Comparison of ENCODE assay signal across 14 mouse cellular contexts in the genomic region with DNA sequence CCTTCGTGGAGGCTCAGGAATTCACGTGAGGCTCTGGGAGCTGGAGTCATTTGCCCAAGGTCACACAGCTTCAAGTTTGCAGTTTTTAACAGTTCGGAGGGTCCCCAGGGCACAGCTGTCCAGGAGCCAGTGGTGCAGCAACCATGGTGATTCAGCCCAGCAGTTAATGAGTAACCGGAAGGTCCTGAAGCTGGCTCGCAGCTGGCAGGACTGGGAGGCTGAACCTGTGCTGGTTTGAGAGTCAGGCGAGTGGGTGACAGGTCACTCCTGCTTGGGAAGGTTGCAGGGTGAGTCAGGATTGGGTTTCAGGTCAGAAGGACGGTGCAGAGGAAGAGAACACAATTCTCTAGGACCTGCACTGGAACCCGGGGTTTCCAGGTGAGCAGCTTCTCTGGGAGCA. TPM values are rescaled to one million over a fixed set of nuclear protein-coding genes. Genes with fewer than 3 reads are reported as not detected.
DNase-seq lines count a peak whose midpoint lies in the region; ATAC-seq and TF ChIP-seq lines count a peak whose summit lies in the region.
"Had no signal": no experiment of that assay in that cellular context is flagged by ENCODE, and none has a peak within 500 bp of the region (broad histone marks: within the 10 kb centered on the region; RNA-seq: fewer than 3 reads in every experiment).

A gene (plus strand): TSS at position 113 of the 400 bp plus-strand sequence.

- peak; percentile 93 for ATAC-seq in intestine, embryonic 15.5 days
- ATAC-seq in liver, embryonic 15.5 days (ENCODE audit: insufficient read depth): peak; percentile 74
- ATAC-seq in hindbrain, postnatal 0 days: no peak
- no peak for ATAC-seq in midbrain, embryonic 11.5 days (ENCODE audit: low FRiP score)

- no peaks in the 10 kb centered on the region for H3K36me3 ChIP-seq in C2C12 (ENCODE audit: control insufficient read depth, insufficient read depth)
- H3K36me3 ChIP-seq in intestine, embryonic 15.5 days: no peaks in the 10 kb centered on the region
- H3K36me3 ChIP-seq in liver, embryonic 15.5 days (replicated peaks): no peaks in the 10 kb centered on the region
- no peaks in the 10 kb centered on the region for H3K36me3 ChIP-seq in hindbrain, postnatal 0 days (ENCODE audit: insufficient read depth, low read length)
- no peaks in the 10 kb centered on the region for H3K36me3 ChIP-seq in midbrain, embryonic 11.5 days (ENCODE audit: control insufficient read depth, insufficient read depth, low read length)

- no peak within 1 kb of the TSS for H3ac ChIP-seq in C2C12 (ENCODE audit: control insufficient read depth, insufficient read length, low read depth)

- no peaks in the 10 kb centered on the region for H3K27me3 ChIP-seq in C2C12 (ENCODE audit: control insufficient read depth, insufficient read depth, insufficient read length)
- no peaks in the 10 kb centered on the region; the same call in 1 of the 2 replicates for H3K27me3 ChIP-seq in intestine, embryonic 15.5 days (replicated peaks)
- H3K27me3 ChIP-seq in liver, embryonic 15.5 days: no peaks in the 10 kb centered on the region
- H3K27me3 ChIP-seq in hindbrain, postnatal 0 days (ENCODE audit: insufficient read depth, low read length): no peaks in the 10 kb centered on the region
- no peaks in the 10 kb centered on the region for H3K27me3 ChIP-seq in midbrain, embryonic 11.5 days (ENCODE audit: control insufficient read depth, insufficient read depth, low read length)

- H3K79me3 ChIP-seq in C2C12 (ENCODE audit: low read depth): no peaks in the 10 kb centered on the region

- H3K9ac ChIP-seq in intestine, embryonic 15.5 days: no peak within 1 kb of the TSS
- no peak within 1 kb of the TSS for H3K9ac ChIP-seq in liver, embryonic 15.5 days
- H3K9ac ChIP-seq in hindbrain, postnatal 0 days (replicated peaks; ENCODE audit: low read length): no peak within 1 kb of the TSS
- no peak within 1 kb of the TSS for H3K9ac ChIP-seq in midbrain, embryonic 11.5 days (ENCODE audit: low read length)

- peak within 1 kb of the TSS; percentile 17; the same call in 1 of the 2 replicates for H3K27ac ChIP-seq in intestine, embryonic 15.5 days
- peak within 1 kb of the TSS; percentile 29 for H3K27ac ChIP-seq in liver, embryonic 15.5 days (replicated peaks)
- H3K27ac ChIP-seq in hindbrain, postnatal 0 days: no peak within 1 kb of the TSS
- H3K27ac ChIP-seq in midbrain, embryonic 11.5 days (ENCODE audit: low read depth, low read length): no peak within 1 kb of the TSS
- H3K27ac ChIP-seq: left cerebral cortex, adult 2 months had no signal

- no peak within 1 kb of the TSS for H3K4me3 ChIP-seq in C2C12 (ENCODE audit: insufficient read depth, poor library complexity, severe bottlenecking)
- H3K4me3 ChIP-seq in intestine, embryonic 15.5 days (replicated peaks): no peak within 1 kb of the TSS
- H3K4me3 ChIP-seq in liver, embryonic 15.5 days (replicated peaks): peak within 1 kb of the TSS; percentile 18
- no peak within 1 kb of the TSS for H3K4me3 ChIP-seq in hindbrain, postnatal 0 days (ENCODE audit: low read length)
- no peak within 1 kb of the TSS for H3K4me3 ChIP-seq in midbrain, embryonic 11.5 days (ENCODE audit: low read depth, low read length)
- H3K4me3 ChIP-seq: left cerebral cortex, adult 2 months; megakaryocyte, embryonic 14.5 days had no signal

- H3K4me2 ChIP-seq in intestine, embryonic 15.5 days (replicated peaks): peak within 1 kb of the TSS; percentile 22; the same call in 1 of the 2 replicates
- no peak within 1 kb of the TSS for H3K4me2 ChIP-seq in liver, embryonic 15.5 days
- no peak within 1 kb of the TSS for H3K4me2 ChIP-seq in hindbrain, postnatal 0 days (ENCODE audit: low read depth, low read length)
- H3K4me2 ChIP-seq in midbrain, embryonic 11.5 days: no peak within 1 kb of the TSS

- no peaks in the 10 kb centered on the region for H3K9me3 ChIP-seq in intestine, embryonic 15.5 days
- H3K9me3 ChIP-seq in liver, embryonic 15.5 days (replicated peaks): no peaks in the 10 kb centered on the region
- H3K9me3 ChIP-seq in hindbrain, postnatal 0 days (ENCODE audit: low read length): no peaks in the 10 kb centered on the region
- no peaks in the 10 kb centered on the region for H3K9me3 ChIP-seq in midbrain, embryonic 11.5 days (ENCODE audit: control insufficient read depth, low read length)
- H3K9me3 ChIP-seq: megakaryocyte, embryonic 14.5 days had no signal

- WGBS in intestine, embryonic 15.5 days: 41% methylated on average over 8 of the region's 8 CpGs
- WGBS in liver, embryonic 15.5 days (ENCODE audit: insufficient replicate concordance): 39% methylated on average over 8 of the region's 8 CpGs
- 59% methylated on average over 8 of the region's 8 CpGs for WGBS in hindbrain, postnatal 0 days
- 71% methylated on average over 8 of the region's 8 CpGs for WGBS in midbrain, embryonic 11.5 days

- DNase-seq in kidney, postnatal 10 days: peak; percentile 79
- DNase-seq in testis, postnatal 14 days (ENCODE audit: low spot score): no peak
- no peak for DNase-seq in hindbrain, postnatal 0 days (ENCODE audit: low spot score)
- DNase-seq in heart, adult 18-20 months: no peak
- DNase-seq in midbrain, embryonic 11.5 days (ENCODE audit: low spot score, missing footprints): no peak
- DNase-seq: cerebellum, postnatal 36 days; heart, postnatal 10 days; lung, adult 2 months had no signal

- peaks cover 11% of the 10 kb centered on the region; the same call in 1 of the 2 replicates for H3K4me1 ChIP-seq in intestine, embryonic 15.5 days (replicated peaks)
- 0 out of 2 replicates have a peak, but pooled peaks cover 6% of the 10 kb centered on the region for H3K4me1 ChIP-seq in liver, embryonic 15.5 days (replicated peaks)
- no peaks in the 10 kb centered on the region for H3K4me1 ChIP-seq in hindbrain, postnatal 0 days (ENCODE audit: insufficient read depth, low read length)
- H3K4me1 ChIP-seq in midbrain, embryonic 11.5 days (ENCODE audit: control insufficient read depth, insufficient read depth, low read length): no peaks in the 10 kb centered on the region

- no peaks in the 10 kb centered on the region for H3K79me2 ChIP-seq in C2C12 (ENCODE audit: control insufficient read depth, insufficient read depth)

- no peak for TF ChIP-seq CTCF in C2C12 (IDR thresholded peaks at IDR 0.05; ENCODE audit: control insufficient read depth, insufficient read depth, insufficient read length)
- TF ChIP-seq CTCF in hindbrain, postnatal 0 days (IDR thresholded peaks at IDR 0.05; ENCODE audit: low read depth): no peak

TF ChIP-seq in C2C12, 6 proteins besides CTCF, POLR2A, EP300 and RAD21:
- peak; percentile 90 for TF ChIP-seq MYOD1 (IDR thresholded peaks at IDR 0.05; ENCODE audit: control insufficient read depth, insufficient read length, low read depth)
- TF ChIP-seq USF1 (IDR thresholded peaks at IDR 0.05; ENCODE audit: low read depth): no peak

RNA-seq across cellular contexts. Expression of the gene that starts here (rescaled TPM):
- polyA plus RNA-seq in C2C12 (2012; fragmentation: generic; extraction: Trizol): 0.07 TPM
- polyA plus RNA-seq in intestine, embryonic 15.5 days (2015; fragmentation: Nextera tagmentation; extraction: Ambion mirVana): 0.85 and 1.2 TPM in 2 replicates
- 5.4 and 5.8 TPM in 2 replicates for polyA plus RNA-seq in liver, embryonic 15.5 days (2015; fragmentation: Nextera tagmentation; extraction: Ambion mirVana)
- total RNA-seq in hindbrain, postnatal 0 days (2014; rRNA removed): 0.07 and 0.16 TPM in 2 replicates
- polyA plus RNA-seq in hindbrain, postnatal 0 days (2015; fragmentation: Nextera tagmentation; extraction: Ambion mirVana): 0.11 and 0.23 TPM in 2 replicates
- total RNA-seq in heart, adult 18-20 months (2021): not detected
- 0.11 TPM in 1 of 2 replicates, not detected in the other for polyA plus RNA-seq in midbrain, embryonic 11.5 days (2014; fragmentation: Nextera tagmentation; extraction: Ambion mirVana)
- total RNA-seq: gastrocnemius, postnatal 4 days had no signal

Comparison
In these comparisons a context has a peak if more than half of its experiments do, and no peak if none do; other contexts are left out.
1. ATAC-seq: peak in intestine, embryonic 15.5 days (single experiment) and liver, embryonic 15.5 days (single experiment); none in hindbrain, postnatal 0 days (single experiment) and midbrain, embryonic 11.5 days (single experiment).
2. H3K27ac ChIP-seq: peak in intestine, embryonic 15.5 days (single experiment) and liver, embryonic 15.5 days (single experiment); none in hindbrain, postnatal 0 days (single experiment) and midbrain, embryonic 11.5 days (single experiment).